Mouse (Mus musculus) testis, adult 2 months (tissue): ENCODE measurements around the gene Ssbp4.

Experiments
- CTCF ChIP-seq: fragments of 200-500 bp; IDR thresholded peaks from 2 replicates; pipeline ENCODE4 v1.5.1; 2012; ENCODE audit warnings: low read depth, mild to moderate bottlenecking, inconsistent platforms, low read length, moderate library complexity; ENCODE audit not compliant: control insufficient read depth, insufficient read depth, insufficient replicate concordance
- POLR2A ChIP-seq: fragments of 200-500 bp; IDR thresholded peaks from 2 replicates; pipeline ENCODE4 v1.6.1; 2012; ENCODE audit warnings: low read depth, mild to moderate bottlenecking, inconsistent platforms, low read length, moderate library complexity; ENCODE audit not compliant: control insufficient read depth

DNA sequence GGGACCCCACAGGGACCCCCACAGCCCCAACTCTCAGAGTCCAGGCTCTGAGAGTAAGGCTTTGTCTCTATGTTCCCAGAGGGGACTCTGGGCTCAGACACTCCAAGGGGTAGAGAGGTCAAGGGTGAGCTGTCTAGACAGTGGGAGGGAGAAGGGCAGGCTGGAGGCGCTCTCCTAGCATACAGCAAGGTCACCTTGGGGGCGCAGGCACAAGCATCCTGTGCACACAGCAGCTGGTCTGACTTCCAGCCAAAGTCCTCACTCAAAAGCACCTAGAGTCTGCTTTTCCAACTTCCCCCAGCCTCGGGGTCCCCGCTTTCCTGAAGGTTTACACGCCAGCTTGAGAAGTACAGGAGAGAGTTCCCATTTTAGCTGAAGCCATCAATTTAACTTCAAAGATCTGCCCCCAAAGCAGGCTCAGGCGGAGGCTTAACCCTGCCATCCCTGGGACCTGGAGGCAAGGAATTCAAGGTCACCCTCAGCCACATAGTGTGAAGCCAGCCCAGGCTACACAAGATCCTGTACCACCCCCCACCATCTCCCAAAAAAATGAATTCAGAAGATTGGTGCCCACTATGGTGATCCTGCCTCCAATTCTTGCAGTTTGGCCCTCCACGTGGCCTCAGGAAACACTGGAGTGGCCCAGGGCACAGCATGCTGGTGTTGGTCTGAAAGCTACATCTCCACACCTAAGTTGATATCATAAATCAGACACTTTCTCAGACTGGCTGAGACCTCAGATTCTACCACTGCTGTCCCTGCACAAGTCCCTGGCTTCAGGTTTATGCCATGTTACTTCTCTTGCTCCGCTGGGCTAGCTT, 38.9 kb upstream of the Ssbp4 start:
- TF ChIP-seq CTCF, result no peak
- no peak for TF ChIP-seq POLR2A
